Mouse (Mus musculus) heart, embryonic 14.5 days (tissue): ENCODE measurements around the gene Bptf. TPM values are rescaled to one million over a fixed set of nuclear protein-coding genes. Genes with fewer than 3 reads are reported as not detected.
"Not testable (repeated sequence)": the region's sequence is repeated elsewhere in the genome, so short reads cannot be mapped to it uniquely, and the experiment has no call there.

Source experiments
- ATAC-seq: fragments of 200-750 bp; cut with Nextera tagmentation; 2 replicates; pipeline ENCODE4 v1.8.0; 2017; ENCODE audit warnings: low read depth, moderate TSS enrichment; ENCODE audit not compliant: insufficient number of reproducible peaks, insufficient read depth, low FRiP score
- H3K27ac ChIP-seq, 2 experiments: fragments of 200-500 bp in 1 of 2; fragments of 300-500 bp in 1 of 2; sonication (generic) in 1 of 2; replicated peaks in 1 of 2; 2 replicates each; pipeline ENCODE4 v1.5.1; 2012 to 2014; ENCODE audit warnings: low read depth in 2 of 2, low read length in 2 of 2, control low read depth in 1 of 2, mild to moderate bottlenecking in 1 of 2, mixed read lengths in 1 of 2; ENCODE audit not compliant: control insufficient read depth in 1 of 2, insufficient read depth in 1 of 2
- H3K27me3 ChIP-seq: fragments of 300-500 bp; sonication (generic); 2 replicates; pipeline ENCODE4 v1.6.1; 2014; ENCODE audit warnings: mild to moderate bottlenecking, low read length, control low read depth; ENCODE audit not compliant: control insufficient read depth, insufficient read depth
- H3K36me3 ChIP-seq: fragments of 300-500 bp; sonication (generic); 2 replicates; pipeline ENCODE4 v1.6.1; 2014; ENCODE audit warnings: mild to moderate bottlenecking, control low read depth, low read length, mixed read lengths; ENCODE audit not compliant: control insufficient read depth, insufficient read depth
- H3K4me1 ChIP-seq, 2 experiments: fragments of 200-500 bp in 1 of 2; fragments of 300-500 bp in 1 of 2; sonication (generic) in 1 of 2; 2 replicates each; pipeline ENCODE4 v1.6.1; 2012 to 2014; ENCODE audit warnings: low read length in 2 of 2, control low read depth in 1 of 2, mixed read lengths in 1 of 2; ENCODE audit not compliant: control insufficient read depth in 2 of 2, insufficient read depth in 2 of 2
- H3K4me2 ChIP-seq: fragments of 300-500 bp; sonication (generic); 2 replicates; pipeline ENCODE4 v1.6.1; 2014; ENCODE audit warnings: mild to moderate bottlenecking, low read length
- H3K4me3 ChIP-seq, 2 experiments: fragments of 200-500 bp in 1 of 2; fragments of 300-500 bp in 1 of 2; sonication (generic) in 1 of 2; 2 replicates each; pipeline ENCODE4 v1.5.1; 2012 to 2014; ENCODE audit warnings: low read length in 2 of 2, mild to moderate bottlenecking in 2 of 2, control low read depth in 1 of 2, low read depth in 1 of 2, moderate library complexity in 1 of 2; ENCODE audit not compliant: control insufficient read depth in 1 of 2, insufficient read depth in 1 of 2
- H3K9ac ChIP-seq: fragments of 300-500 bp; sonication (generic); 2 replicates; pipeline ENCODE4 v1.6.1; 2014; ENCODE audit warnings: mild to moderate bottlenecking, low read length
- H3K9me3 ChIP-seq: fragments of 300-500 bp; sonication (generic); 2 replicates; pipeline ENCODE4 v1.6.1; 2016; ENCODE audit warnings: low read length, control low read depth; ENCODE audit not compliant: control insufficient read depth
- WGBS: fragments of 180-500 bp; shearing (Covaris S2); extraction: QIAGEN DNeasy Blood & Tissue Kit; methylation state at CpG from one replicate; pipeline ENCODE4 v1.1.7; 2014; 5-methylcytosine and 5-hydroxymethylcytosine counted together
- polyA plus RNA-seq: library from polyadenylated mRNA; unstranded; fragments of >200 nt; fragmentation: Nextera tagmentation; extraction: Ambion mirVana; gene quantifications from 2 replicates; pipeline ENCODE4 v1.2.1, GENCODE M21; 2014

The Bptf gene
- polyA plus RNA-seq, 1 experiment from 2014 or later: 31.3 TPM

GRCm38 (mm10) chr11:107025411-107026321 lies 106.3 kb downstream of the Bptf start, which contains the start of gene 1810010H24Rik:
Gene 1810010H24Rik, plus strand, starts transcription at chr11:107025681.
- Histone ChIP-seq H3K9me3 (no peaks in the 10 kb centered on the region), H3K27me3 (peaks cover 5% of the 10 kb centered on the region; the same call in 1 of the 2 replicates), H3K4me1 (peaks cover 13 to 19% of the 10 kb centered on the region in 2 experiments), H3K27ac (no peak within 1 kb of the TSS; a peak in 1 of 4 replicates), H3K9ac (peak within 1 kb of the TSS; percentile 79), H3K4me3 (peak within 1 kb of the TSS; percentile 48 to 60), H3K36me3 (no peaks in the 10 kb centered on the region), H3K4me2 (peak within 1 kb of the TSS; percentile 99)
- WGBS: 2% methylated on average over 45 of the region's 45 CpGs
- no peak for ATAC-seq

DNA sequence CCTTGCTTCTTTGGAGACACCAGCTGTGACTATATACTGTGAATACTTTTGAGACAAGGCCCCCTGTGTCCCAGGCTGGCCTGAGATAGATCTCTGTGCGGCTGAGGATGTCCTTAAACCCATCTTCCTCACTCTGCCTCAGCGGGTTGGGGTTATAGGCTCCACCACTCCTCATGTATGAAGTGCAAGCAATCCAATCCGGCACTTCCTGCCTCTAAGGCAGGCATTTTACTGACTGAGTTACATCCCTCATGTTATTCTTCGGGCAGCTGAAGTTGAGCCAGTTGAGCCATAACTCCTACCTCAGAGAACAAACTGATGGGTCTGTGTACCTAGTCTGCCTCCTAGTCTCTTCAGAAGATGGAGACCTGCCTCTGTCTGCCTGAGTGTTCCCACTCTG lies 107.5 kb downstream of the Bptf start:
- Histone ChIP-seq H3K4me1 (peaks cover 13 to 19% of the 10 kb centered on the region in 2 experiments), H3K4me2 (0 out of 2 replicates have a peak overlapping the region, but pooled peaks have one; percentile 99), H3K36me3 (no peaks in the 10 kb centered on the region), H3K9ac (no peak overlapping the region), H3K27ac (no peak overlapping the region), H3K9me3 (no peaks in the 10 kb centered on the region), H3K4me3 (no peak overlapping the region), H3K27me3 (peaks cover 5% of the 10 kb centered on the region; the same call in 1 of the 2 replicates)
- WGBS: 56% methylated on average over 4 of the region's 4 CpGs
- ATAC-seq: no peak

DNA sequence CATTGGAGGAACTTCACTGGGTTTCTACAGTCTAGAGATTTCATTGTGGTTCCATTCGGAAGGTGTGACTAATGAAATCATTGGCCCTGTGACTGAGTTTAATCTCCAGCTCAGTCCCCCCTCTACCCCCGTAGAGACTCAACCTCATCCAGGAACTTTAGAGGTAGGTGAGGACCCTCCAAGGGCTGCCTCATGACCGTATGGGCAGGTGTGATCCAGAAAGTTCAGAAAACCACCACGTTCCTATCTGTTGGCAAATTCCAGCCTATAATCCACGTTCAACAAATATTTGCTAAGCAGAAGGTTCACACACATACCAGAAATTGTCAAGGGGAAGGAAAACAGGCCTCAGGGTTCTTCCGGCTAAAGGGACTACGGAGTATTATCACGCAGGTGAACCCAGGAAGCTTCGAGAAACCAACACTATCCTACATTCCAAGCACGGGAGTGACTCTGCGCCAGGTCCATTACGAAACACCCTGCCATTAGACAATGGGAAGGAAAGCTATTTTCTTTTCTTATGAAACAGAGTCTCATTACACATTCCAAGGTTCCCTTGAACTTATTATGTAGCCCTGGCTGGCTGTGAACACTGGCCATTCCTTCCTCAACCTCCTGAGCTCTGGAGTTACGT lies 109.8 kb downstream of the Bptf start:
- 88% methylated on average over 13 of the region's 13 CpGs for WGBS
- Histone ChIP-seq H3K27me3 (peaks cover 5% of the 10 kb centered on the region; the same call in 1 of the 2 replicates), H3K27ac (no peak overlapping the region), H3K9ac (no peak overlapping the region), H3K36me3 (no peaks in the 10 kb centered on the region), H3K4me1 (peaks cover 11 to 16% of the 10 kb centered on the region in 2 experiments), H3K4me2 (no peak overlapping the region), H3K4me3 (no peak overlapping the region), H3K9me3 (no peaks in the 10 kb centered on the region)
- ATAC-seq: no peak

DNA sequence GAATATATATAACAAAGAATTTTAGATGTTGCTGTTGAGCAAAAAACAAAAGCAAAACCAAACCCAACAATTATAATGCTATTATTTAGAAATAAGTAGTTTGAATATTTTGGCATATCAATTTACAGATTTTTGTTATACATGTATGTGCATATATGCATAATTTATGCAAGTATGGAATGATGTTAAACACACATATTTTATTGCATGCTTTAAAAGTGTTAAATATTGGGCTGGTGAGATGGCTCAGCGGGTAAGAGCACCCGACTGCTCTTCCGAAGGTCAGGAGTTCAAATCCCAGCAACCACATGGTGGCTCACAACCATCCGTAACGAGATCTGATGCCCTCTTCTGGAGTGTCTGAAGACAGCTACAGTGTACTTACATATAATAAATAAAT lies 112.2 kb downstream of the Bptf start:
- not testable (repeated sequence) for H3K27ac ChIP-seq, ATAC-seq, H3K9ac ChIP-seq, H3K9me3 ChIP-seq, H3K36me3 ChIP-seq, H3K4me2 ChIP-seq, H3K4me3 ChIP-seq, H3K4me1 ChIP-seq, H3K27me3 ChIP-seq
- WGBS: 92% methylated on average over 3 of the region's 5 CpGs

DNA sequence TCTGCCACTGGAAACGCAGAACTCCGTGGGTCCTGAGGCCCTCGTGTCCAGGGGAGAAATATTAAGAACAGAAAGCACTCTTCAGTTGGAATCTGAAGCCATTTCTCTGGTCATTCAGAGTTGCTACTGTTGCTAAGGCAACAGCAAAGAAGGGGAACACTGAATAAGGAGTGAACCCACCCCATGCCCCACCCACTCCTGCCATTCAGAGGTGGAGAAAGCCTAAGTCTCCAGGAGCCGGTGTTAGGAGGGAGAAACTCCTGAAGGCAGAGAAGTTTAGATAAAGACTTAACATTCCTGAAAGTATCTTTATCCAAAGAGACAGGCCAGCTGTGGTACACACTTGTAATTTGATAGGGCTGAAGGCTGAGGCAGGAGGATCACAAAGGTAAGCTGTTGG lies 112.6 kb downstream of the Bptf start:
- Histone ChIP-seq H3K36me3 (no peaks in the 10 kb centered on the region), H3K4me2 (no peak overlapping the region), H3K4me1 (no peaks in the 10 kb centered on the region), H3K9me3 (no peaks in the 10 kb centered on the region), H3K27ac (no peak overlapping the region), H3K27me3 (no peaks in the 10 kb centered on the region), H3K9ac (no peak overlapping the region), H3K4me3 (no peak overlapping the region)
- no peak for ATAC-seq
- 69% methylated on average over 4 of the region's 4 CpGs for WGBS

DNA sequence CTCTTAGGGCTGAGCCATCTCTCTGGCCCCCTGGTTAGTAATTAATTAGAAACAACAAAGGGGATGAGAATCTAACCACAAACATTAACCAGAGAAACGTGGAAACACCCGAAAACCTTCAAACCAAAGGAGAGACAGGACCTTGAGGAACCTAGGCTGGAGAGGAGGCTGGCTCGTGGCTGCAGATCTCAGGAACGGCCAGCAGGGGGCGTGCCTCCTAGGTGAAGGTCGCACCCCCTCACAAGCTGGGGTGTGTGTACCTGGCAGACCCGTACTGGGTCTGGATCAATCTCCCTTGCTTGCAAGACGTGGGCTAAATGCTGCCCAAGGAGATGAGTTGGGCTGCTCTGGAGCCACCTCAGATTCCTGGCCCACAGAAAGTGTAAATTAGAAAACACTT lies 113.3 kb downstream of the Bptf start:
- no peaks in the 10 kb centered on the region for H3K4me1 ChIP-seq
- H3K9ac ChIP-seq: no peak overlapping the region
- no peaks in the 10 kb centered on the region for H3K36me3 ChIP-seq
- no peak overlapping the region for H3K4me3 ChIP-seq
- H3K27ac ChIP-seq: no peak overlapping the region
- WGBS: 19% methylated on average over 8 of the region's 8 CpGs
- no peaks in the 10 kb centered on the region for H3K9me3 ChIP-seq
- no peak for ATAC-seq
- no peak overlapping the region for H3K4me2 ChIP-seq
- H3K27me3 ChIP-seq: no peaks in the 10 kb centered on the region

DNA sequence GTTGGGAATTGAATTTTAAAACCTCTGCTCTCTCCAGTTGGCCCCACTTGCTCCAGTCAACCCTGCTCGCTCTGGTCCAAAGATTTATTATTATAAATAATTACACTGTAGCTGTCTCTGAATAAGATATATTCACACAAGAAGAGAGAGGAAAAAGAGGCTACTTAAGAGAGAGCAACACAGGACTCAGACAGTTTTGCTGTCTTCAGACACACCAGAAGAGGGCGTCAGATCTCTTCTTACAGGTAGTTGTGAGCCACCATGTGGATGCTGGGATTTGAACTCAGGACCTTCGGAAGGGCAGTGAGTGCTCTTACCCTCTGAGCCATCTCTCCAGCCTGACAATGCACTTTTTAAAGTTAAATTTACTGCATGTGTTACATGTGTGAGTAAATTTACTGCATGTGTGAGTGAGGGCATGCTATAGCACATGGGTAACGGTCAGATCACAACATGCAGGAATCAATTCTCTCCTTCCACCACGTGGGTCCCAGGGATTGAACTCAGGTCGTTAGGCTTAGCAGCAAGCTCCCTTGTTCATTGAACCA lies 114.5 kb downstream of the Bptf start:
- WGBS: 62% methylated on average over 6 of the region's 6 CpGs
- ATAC-seq: no peak
- Histone ChIP-seq H3K9ac (no peak overlapping the region), H3K4me1 (no peaks in the 10 kb centered on the region), H3K36me3 (no peaks in the 10 kb centered on the region), H3K27me3 (no peaks in the 10 kb centered on the region), H3K9me3 (no peaks in the 10 kb centered on the region), H3K27ac (no peak overlapping the region), H3K4me2 (no peak overlapping the region), H3K4me3 (no peak overlapping the region)
